Mouse (Mus musculus) intestine, postnatal 0 days (tissue): Measurements from ENCODE around the gene Bcl2l1. TPM values are rescaled to one million over a fixed set of nuclear protein-coding genes. Genes with fewer than 3 reads are reported as not detected.

Source experiments
- ATAC-seq: fragments of 200-750 bp; cut with Nextera tagmentation; 2 replicates; pipeline ENCODE4 v1.8.0; 2017; ENCODE audit warnings: mild to moderate bottlenecking, moderate TSS enrichment, moderate library complexity
- H3K27ac ChIP-seq: fragments of 300-500 bp; sonication (generic); 2 replicates; pipeline ENCODE4 v1.5.1; 2014; ENCODE audit warnings: mild to moderate bottlenecking, low read depth, low read length, moderate library complexity
- H3K27me3 ChIP-seq: fragments of 300-500 bp; sonication (generic); replicated peaks from 2 replicates; pipeline ENCODE4 v1.6.1; 2014; ENCODE audit warnings: low read length, mixed read lengths; ENCODE audit not compliant: control insufficient read depth, insufficient read depth
- H3K36me3 ChIP-seq: fragments of 300-500 bp; sonication (generic); 2 replicates; pipeline ENCODE4 v1.6.1; 2014; ENCODE audit warnings: mild to moderate bottlenecking, moderate library complexity; ENCODE audit not compliant: control insufficient read depth, insufficient read depth
- H3K4me1 ChIP-seq: fragments of 300-500 bp; sonication (generic); replicated peaks from 2 replicates; pipeline ENCODE4 v1.6.1; 2014; ENCODE audit warnings: antibody characterized with exemption, low read length, mixed read lengths; ENCODE audit not compliant: control insufficient read depth, insufficient read depth
- H3K4me2 ChIP-seq: fragments of 300-500 bp; sonication (generic); replicated peaks from 2 replicates; pipeline ENCODE4 v1.6.1; 2014; ENCODE audit warnings: low read depth, mild to moderate bottlenecking, moderate library complexity
- H3K4me3 ChIP-seq: fragments of 300-500 bp; sonication (generic); 2 replicates; pipeline ENCODE4 v1.5.1; 2014; ENCODE audit warnings: low read depth, low read length
- H3K9ac ChIP-seq: fragments of 300-500 bp; sonication (generic); 2 replicates; pipeline ENCODE4 v1.6.1; 2014; ENCODE audit warnings: mild to moderate bottlenecking, low read depth, low read length
- H3K9me3 ChIP-seq: fragments of 300-500 bp; sonication (generic); 2 replicates; pipeline ENCODE4 v1.6.1; 2016; ENCODE audit warnings: mixed run types; ENCODE audit not compliant: control insufficient read depth
- CTCF ChIP-seq: sonication (generic); IDR thresholded peaks from 2 replicates; pipeline ENCODE4 v1.5.1; 2016; ENCODE audit warnings: low read depth, mild to moderate bottlenecking, control low read depth, antibody characterized with exemption, moderate library complexity
- WGBS: fragments of 180-500 bp; shearing (Covaris S2); extraction: QIAGEN DNeasy Blood & Tissue Kit; methylation state at CpG from one replicate; pipeline ENCODE4 v1.1.7; 2014; 5-methylcytosine and 5-hydroxymethylcytosine counted together
- polyA plus RNA-seq: library from polyadenylated mRNA; unstranded; fragments of >200 nt; fragmentation: Nextera tagmentation; extraction: Ambion mirVana; gene quantifications from 2 replicates; pipeline ENCODE4 v1.2.1, GENCODE M21; 2015

Gene Bcl2l1
- polyA plus RNA-seq, 1 experiment from 2014 or later, result 58.5 TPM

DNA sequence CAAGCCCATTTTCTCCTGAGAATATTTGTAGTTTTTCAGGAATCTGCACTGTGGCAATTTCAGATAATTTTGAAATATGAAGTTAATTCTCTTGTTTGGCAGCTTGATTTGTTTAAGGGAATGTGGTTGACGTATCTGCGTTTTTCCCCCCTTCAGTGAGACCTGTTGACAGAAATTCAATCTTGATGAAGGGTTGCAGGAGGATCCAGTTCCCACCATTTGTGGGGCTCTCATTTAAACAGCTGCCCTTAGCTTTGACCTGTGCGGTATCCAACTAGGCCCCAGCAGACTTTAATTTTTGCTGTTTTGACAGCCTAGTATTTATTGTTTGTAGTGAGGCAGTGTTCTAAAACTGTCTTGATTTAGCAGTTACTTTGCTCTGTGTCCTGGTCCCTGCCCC, 28.0 kb upstream of the Bcl2l1 start:
- no peaks in the 10 kb centered on the region for H3K9me3 ChIP-seq
- WGBS, result 89% methylated on average over 3 of the region's 3 CpGs
- no peak overlapping the region for H3K4me2 ChIP-seq
- H3K27me3 ChIP-seq, result no peaks in the 10 kb centered on the region
- no peak overlapping the region for H3K27ac ChIP-seq
- no peak for TF ChIP-seq CTCF
- H3K4me3 ChIP-seq, result no peak overlapping the region
- H3K9ac ChIP-seq, result no peak overlapping the region
- no peak for ATAC-seq
- H3K4me1 ChIP-seq, result no peaks in the 10 kb centered on the region
- peaks cover 22% of the 10 kb centered on the region for H3K36me3 ChIP-seq

DNA sequence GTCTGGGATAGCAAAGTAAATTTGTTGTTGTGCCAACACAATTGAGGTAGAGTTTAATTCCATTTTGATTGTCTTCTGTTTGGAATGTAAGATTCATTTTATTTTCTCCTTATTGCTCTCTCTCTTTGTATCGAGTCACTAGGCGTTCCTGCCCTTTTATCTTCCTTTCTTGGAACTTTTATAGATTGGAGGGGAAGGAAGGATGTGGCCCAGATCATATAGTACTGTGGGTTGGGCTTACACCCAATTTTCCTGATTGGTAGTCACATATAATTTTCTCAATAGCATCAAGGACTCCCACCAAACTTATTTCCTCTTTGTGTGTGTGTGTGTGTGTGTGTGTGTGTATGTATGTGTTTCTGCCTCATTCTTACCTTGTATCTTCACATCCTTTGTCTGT, 16.9 kb upstream of the Bcl2l1 start:
- H3K27ac ChIP-seq, result no peak overlapping the region

DNA sequence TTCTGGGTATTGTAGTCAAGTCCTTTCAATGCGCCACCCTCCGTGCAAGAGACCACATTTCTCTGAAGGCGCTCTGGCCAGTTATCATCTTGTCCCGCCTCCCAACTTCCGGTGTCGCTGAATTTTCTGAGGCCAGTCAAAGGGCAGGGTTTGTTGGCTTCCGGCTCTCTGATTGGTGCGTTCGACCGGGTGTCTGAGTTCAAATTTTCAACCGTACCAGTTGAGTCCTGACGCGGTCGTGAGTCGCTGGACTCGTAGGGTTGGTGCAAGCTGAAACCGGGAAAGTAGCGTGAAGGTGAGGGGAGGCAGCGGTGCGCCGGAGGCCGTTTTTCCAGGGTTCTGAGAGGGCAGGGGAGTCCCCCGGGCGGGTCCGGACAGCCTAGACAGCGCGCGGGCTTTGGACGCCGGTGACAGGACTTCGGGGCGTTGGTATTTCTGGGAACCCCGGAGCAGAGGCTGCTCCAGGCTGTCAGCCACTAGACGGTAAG, 16.3 kb upstream of the Bcl2l1 start, which contains the start of gene Tpx2:
Gene Tpx2, plus strand, starts transcription at position 150 of the 488 bp plus-strand sequence.
- H3K4me1 ChIP-seq, result no peaks in the 10 kb centered on the region
- peak within 1 kb of the TSS; percentile 69 for H3K4me2 ChIP-seq
- H3K27ac ChIP-seq, result no peak within 1 kb of the TSS
- under 1% methylated on average over 34 of the region's 34 CpGs for WGBS
- no peaks in the 10 kb centered on the region for H3K27me3 ChIP-seq
- H3K36me3 ChIP-seq, result no peaks in the 10 kb centered on the region
- ATAC-seq, result peak; percentile 99
- no peaks in the 10 kb centered on the region for H3K9me3 ChIP-seq
- peak within 1 kb of the TSS; percentile 35 for H3K9ac ChIP-seq
- peak; percentile 47 for TF ChIP-seq CTCF
- peak within 1 kb of the TSS; percentile 73 for H3K4me3 ChIP-seq

More for the DNA sequence above, 16.9 kb upstream of the Bcl2l1 start:
- no peaks in the 10 kb centered on the region for H3K27me3 ChIP-seq
- H3K4me1 ChIP-seq, result no peaks in the 10 kb centered on the region
- peak overlapping the region; percentile 35; the same call in 1 of the 2 replicates for H3K9ac ChIP-seq
- WGBS, result 4% methylated on average over 2 of the region's 2 CpGs
- no peaks in the 10 kb centered on the region for H3K9me3 ChIP-seq
- no peak for TF ChIP-seq CTCF
- no peak for ATAC-seq
- peak overlapping the region; percentile 69 for H3K4me2 ChIP-seq
- H3K36me3 ChIP-seq, result no peaks in the 10 kb centered on the region
- H3K4me3 ChIP-seq, result peak overlapping the region; percentile 73

DNA sequence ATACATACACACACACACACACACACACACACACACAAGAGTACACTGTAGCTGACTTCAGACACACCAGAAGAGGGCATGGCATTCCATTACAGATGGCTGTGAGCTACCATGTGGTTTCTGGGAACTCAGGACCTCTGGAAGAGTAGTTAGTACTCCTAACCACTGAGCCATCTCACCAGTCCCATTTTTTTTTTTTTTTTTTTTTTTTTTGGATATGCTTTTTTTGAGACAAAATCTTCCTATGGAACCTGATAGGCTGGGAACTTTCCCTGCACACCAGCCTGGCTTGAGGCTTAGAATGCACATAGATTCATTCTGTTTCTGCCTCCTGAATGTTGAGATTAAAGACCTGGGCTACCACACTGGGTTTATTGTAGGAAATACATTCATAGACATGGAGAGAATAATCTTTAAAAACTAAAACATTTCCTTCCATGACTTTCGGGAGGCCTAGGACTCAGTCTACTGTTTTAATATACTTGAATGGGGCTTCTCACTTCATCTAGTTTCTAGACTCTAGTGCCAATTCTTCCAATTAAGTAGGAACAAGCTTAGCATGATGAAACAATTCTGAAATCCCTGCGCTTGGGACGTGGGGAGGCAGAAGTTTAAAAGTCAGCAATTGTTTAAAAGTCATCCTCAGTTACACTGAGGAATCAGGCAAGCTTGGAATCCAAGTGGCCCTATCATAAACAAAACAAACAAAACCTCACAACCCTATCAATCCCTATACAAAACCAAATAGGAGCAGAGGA, 15.7 kb upstream of the Bcl2l1 start:
- no peaks in the 10 kb centered on the region for H3K36me3 ChIP-seq
- no peak overlapping the region for H3K27ac ChIP-seq
- 12% methylated on average over 3 of the region's 3 CpGs for WGBS
- no peaks in the 10 kb centered on the region for H3K4me1 ChIP-seq
- no peaks in the 10 kb centered on the region for H3K9me3 ChIP-seq
- peak overlapping the region; percentile 55 for H3K4me2 ChIP-seq
- H3K4me3 ChIP-seq, result peak overlapping the region; percentile 73; the same call in 1 of the 2 replicates
- no peaks in the 10 kb centered on the region for H3K27me3 ChIP-seq
- no peak overlapping the region for H3K9ac ChIP-seq
- TF ChIP-seq CTCF, result no peak
- no peak for ATAC-seq

DNA sequence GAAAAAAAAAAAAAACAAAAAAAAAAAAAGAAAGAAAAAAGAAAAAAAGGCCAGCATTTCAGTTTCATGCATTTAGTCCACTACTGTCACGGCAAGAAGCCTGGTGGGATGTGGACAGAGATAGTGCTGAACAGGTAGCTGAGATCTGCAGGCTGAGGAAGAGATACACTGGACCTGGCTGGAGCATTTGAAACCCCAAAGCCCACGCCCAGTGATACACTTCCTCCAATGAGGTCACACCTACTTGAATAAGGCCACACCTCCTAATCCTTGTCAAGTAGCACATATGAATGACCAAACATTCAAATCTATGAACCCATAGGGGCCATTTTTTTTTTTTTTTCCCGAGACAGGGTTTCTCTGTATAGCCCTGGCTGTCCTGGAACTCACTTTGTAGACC, 11.2 kb upstream of the Bcl2l1 start:
- no peaks in the 10 kb centered on the region for H3K27me3 ChIP-seq
- no peak overlapping the region for H3K4me3 ChIP-seq
- H3K4me2 ChIP-seq, result no peak overlapping the region
- 84% methylated on average over 3 of the region's 3 CpGs for WGBS
- H3K27ac ChIP-seq, result no peak overlapping the region
- no peaks in the 10 kb centered on the region for H3K36me3 ChIP-seq
- no peak for ATAC-seq
- no peaks in the 10 kb centered on the region for H3K4me1 ChIP-seq
- no peak overlapping the region for H3K9ac ChIP-seq
- H3K9me3 ChIP-seq, result no peaks in the 10 kb centered on the region
- no peak for TF ChIP-seq CTCF

DNA sequence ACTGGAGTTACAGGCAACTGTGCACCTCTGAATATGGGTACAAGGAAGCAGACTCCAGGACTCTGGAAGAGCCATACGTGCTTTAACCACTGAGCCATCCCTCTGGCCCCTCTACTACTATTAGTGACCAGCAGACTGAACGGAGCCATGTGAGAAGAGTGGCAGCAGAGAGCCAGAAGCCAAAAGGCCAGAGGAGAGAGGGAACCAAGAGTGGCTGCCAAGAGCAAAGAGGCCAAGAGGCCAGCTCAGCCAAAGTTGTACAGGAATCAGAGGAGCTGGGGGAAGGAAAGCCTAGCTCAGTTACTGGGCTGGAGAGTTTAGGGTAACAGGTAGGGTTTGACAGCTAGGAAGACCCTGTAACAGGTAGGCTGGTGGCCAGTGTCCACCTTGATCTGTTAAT, 7.7 kb upstream of the Bcl2l1 start:
- Histone ChIP-seq H3K27ac (no peak overlapping the region), H3K4me2 (no peak overlapping the region), H3K27me3 (no peaks in the 10 kb centered on the region), H3K9me3 (no peaks in the 10 kb centered on the region), H3K4me3 (no peak overlapping the region), H3K4me1 (no peaks in the 10 kb centered on the region), H3K9ac (no peak overlapping the region), H3K36me3 (no peaks in the 10 kb centered on the region)
- ATAC-seq, result no peak
- TF ChIP-seq CTCF, result no peak
- 82% methylated on average over 2 of the region's 2 CpGs for WGBS
